Mouse (Mus musculus): ENCODE results near the gene Tgm2.

The Tgm2 gene

DNA sequence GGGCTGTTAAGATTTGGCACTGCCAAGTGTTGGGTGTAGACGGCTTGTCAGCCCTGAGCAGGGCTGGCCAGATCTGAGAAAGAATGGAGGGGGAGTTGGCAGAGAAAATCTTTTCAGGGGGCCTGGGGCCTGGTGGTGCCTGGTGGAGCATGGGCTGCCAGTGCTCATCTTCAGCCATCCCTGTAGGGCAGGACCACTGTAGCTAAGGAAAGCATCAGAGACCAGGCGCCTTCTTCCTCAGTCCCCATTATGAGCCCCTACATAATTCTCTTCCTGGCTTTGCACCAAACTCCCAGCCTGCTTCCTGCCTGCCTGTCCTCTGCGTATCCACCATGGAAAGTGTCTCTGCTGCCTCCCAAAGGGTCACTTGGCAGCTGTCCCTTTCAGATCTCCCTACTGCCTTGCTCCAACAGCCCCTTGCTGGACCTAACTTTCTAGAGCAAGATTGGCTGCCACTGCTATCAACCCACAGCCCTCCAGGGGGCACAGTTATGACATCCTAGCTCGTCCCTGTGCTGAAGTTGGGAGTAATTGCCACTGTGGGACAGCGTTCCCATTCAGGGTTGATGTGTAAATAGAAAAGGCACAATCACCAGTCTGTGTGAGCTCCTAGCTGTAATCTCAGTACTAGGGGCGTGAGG lies 39.2 kb downstream of the Tgm2 start:
- peak; percentile 11 for DNase-seq

DNA sequence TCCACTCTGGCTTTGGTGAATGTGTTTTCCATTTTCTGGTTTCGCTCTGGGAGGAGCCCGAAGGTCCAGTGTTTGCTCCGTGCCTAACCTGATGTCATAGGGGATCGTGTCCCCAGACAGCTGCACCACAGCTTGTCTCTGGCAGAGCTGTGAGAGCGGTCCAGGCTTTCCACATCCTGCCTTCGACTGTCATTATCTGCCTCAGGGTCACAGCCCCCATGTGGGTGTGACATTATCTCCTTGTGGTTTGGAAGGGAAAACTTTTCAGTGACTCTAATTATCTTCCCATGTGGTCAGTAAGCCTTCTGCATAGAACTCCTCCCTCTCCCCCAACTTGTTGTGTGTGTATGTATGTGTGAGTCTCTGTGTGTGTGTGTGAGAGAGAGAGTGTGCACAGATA lies 40.6 kb downstream of the Tgm2 start:
- DNase-seq: no peak

- no peak for DNase-seq
Observed at GRCm38 (mm10) chr2:158104966-158105365, 41.3 kb downstream of the Tgm2 start.

- DNase-seq: no peak
Observed at GRCm38 (mm10) chr2:158101768-158102167, 44.5 kb downstream of the Tgm2 start.

- no peak for DNase-seq
Observed at GRCm38 (mm10) chr2:158099537-158099936, 46.7 kb downstream of the Tgm2 start.

DNA sequence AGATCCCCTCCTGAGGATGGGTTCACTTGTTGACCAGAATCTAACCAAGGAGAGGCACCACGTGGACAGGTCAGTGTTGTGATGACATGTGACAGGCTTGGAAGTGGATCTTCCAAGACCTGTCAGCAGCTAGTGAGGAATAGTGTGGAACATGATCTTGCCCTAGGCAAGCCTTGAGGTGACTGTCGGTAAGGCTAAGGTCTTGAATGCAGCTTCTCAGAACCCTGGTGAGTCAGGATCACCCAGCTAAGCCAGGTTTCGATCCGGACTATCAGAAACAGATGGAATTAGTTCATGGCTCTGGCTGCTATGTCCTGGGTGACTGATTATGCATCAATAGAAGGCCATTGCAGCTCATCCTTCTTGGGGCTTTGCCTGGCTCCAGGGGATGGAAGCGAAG lies 47.5 kb downstream of the Tgm2 start:
- DNase-seq: no peak

GRCm38 (mm10) chr2:158097071-158097470 lies 49.2 kb downstream of the Tgm2 start:
- no peak for DNase-seq

DNA sequence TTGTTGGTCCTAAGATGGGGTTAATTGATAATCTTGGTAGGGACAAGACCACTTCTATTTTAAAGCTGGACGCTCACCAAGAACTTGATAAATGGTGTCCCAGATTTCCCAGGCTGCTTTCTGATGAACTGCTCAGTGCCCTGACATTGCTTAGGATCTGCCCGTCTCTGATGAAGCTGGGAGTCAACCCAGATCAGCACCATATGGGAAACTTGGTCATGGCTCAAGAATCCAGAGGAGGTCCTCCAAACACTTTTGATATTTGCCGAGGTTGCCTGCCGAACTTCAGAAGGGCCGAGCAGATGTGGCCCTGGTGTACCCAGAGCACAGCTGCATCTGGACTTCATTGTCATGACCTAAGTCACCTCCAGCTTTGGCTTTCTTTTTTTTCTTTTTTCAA lies 51.4 kb downstream of the Tgm2 start:
- DNase-seq: no peak

DNA sequence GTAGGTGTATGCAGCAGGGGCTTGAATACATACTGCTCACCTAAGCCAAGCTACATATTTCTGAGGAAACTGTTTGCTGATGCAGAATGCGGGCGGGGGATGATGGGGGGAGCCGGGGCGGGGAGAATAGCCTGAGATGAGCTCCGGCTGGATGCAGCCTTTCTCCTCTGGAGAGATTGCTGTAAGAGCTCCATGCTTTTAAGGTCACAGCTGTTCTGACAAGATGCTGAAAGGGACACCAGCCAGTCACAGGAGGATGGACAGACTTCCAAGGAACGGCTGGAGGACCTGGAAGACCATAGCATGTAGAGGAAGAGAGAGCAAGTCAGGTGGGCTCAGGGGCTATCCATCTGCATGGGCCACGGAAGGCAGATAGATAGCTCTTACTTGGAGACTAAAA lies 51.9 kb downstream of the Tgm2 start:
- no peak for DNase-seq

DNA sequence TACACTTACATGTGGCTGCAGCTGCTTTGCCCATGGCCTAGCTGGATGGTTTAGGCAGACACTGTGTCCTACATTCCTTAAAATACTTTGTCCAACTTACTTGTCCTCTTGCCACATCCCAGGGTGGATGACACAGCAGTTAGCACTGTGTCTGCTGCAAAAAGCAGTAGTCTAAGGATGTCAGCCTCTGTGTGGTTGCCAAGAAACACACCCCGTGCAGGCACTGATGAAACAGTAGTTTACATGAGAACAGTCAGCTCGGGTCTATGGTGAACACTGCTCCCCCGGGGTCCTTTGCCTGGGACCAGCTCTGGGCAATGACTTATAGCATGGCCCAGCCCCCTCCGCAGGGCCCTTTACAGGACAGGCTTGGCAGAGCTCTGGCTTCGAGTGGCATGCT lies 52.9 kb downstream of the Tgm2 start:
- no peak for DNase-seq

GRCm38 (mm10) chr2:158090096-158090495 lies 56.1 kb downstream of the Tgm2 start:
- DNase-seq: no peak

GRCm38 (mm10) chr2:158084486-158084885 lies 61.8 kb downstream of the Tgm2 start:
- peak; percentile 8 for DNase-seq

DNA sequence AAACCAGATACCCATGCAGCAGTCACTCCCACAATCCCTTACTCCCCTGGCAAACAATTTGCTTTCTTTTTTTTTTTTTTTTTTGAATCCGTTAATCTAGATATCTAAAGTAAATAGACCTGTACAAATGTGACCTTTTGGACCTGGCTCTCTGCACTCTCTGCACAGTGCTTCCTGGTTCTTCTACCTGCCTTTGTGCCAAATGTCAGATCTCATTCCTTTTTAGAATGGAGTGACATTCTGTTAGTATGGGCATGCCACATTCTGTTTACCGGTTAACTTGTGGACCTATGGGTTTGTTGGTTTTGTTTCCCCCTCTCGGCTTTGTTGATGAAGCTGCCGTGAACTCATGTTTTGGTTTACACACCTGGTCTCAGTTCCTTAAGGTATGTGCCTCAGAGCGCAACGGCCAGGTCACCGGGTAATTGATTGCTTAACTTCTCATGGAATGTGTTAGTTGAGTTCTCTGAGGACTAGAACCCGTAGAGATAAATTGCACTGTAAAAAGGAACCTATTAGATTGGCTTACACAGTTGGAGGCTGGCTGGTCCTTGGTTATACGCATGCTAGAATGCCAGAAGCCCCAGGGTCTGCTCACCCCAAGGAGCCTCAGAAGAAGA lies 65.5 kb downstream of the Tgm2 start:
- no peak for DNase-seq

GRCm38 (mm10) chr2:158079843-158080395 lies 66.3 kb downstream of the Tgm2 start:
- no peak for DNase-seq

GRCm38 (mm10) chr2:158078971-158079370 lies 67.3 kb downstream of the Tgm2 start:
- no peak for DNase-seq

DNA sequence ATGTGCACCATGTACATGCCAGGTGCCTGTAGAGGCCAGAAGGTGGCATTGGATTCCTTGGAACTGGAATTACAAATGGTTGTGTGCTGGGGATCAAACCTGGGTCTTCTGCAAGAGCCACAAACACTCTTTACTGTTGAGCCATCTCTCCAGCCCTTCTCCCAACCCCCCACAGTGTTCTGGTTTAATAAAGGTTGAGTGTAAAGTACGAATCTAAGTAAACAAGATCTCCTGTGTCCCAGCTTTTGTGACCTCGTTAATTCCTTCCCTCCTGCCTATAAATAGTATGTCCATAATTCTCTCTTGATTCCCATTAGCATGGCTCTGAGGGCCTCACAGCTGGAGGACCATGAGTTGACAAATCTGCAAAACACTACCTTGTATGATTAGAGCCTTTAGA lies 68.3 kb downstream of the Tgm2 start:
- no peak for DNase-seq

DNA sequence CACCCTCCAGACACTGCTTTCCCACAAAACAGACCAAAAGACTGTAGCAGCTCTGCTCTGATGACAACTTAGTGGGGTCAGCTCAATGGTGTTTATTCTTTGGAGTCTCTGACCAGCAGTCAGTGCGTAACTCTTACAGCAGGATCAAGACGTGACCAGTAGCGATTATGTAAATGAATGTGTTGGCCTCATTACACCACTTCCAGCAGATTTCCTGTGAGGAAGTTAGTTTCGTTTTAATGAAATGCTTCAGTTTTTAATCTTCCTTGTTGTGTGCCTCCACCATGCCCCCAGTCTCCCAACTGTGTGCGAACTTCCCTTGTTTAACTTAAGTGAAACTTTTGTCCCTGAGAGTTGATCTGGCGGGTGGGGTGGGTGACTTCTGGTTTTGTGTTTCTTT lies 69.5 kb downstream of the Tgm2 start:
- no peak for DNase-seq

- no peak for DNase-seq
Observed at GRCm38 (mm10) chr2:158074835-158075234, 71.4 kb downstream of the Tgm2 start.

DNA sequence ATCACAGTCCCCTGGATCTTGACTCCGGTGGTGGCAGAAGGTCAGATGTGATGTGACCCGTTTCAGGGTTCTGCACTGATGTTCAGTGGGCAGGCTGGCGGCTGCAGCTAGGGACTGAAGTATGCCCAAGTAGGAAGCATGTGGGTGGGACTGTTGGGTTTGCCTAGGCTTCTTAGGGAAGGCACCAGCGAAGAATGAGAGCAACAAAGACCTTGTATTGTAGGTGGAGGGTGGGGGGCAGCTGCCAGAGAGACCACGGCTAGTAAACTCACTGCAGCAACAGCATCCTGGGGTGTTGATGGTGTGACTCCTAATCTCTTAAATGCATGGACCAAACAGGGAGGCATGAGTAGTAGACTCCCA lies 74.6 kb downstream of the Tgm2 start:
- no peak for DNase-seq

- no peak for DNase-seq
Observed at GRCm38 (mm10) chr2:158070885-158071632, 75.2 kb downstream of the Tgm2 start.

DNA sequence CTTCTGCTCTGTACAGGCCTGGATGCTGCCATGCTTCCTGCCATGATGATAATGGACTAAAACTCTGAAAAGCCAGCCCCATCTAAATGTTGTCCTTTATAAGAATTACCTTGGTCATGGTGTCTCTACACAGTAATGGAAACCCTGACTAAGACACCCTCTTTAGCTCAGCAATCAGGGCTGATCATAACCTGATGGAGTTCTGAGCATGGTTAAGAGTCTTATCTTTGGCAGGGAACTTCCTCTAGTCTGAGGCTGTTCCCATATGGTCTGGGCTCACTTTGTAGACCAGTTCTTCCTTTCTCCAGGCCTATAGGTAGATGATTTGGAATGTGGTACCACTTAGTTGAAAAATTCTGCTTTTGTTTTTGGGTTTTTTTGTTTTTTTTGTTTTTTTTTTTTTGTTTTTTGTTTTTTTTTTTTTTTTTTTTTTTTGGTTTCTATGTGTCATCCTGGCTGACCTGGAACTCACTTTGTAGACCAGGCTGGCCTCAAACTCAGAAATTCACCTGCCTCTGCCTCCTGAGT lies 77.7 kb downstream of the Tgm2 start:
- no peak for DNase-seq

DNA sequence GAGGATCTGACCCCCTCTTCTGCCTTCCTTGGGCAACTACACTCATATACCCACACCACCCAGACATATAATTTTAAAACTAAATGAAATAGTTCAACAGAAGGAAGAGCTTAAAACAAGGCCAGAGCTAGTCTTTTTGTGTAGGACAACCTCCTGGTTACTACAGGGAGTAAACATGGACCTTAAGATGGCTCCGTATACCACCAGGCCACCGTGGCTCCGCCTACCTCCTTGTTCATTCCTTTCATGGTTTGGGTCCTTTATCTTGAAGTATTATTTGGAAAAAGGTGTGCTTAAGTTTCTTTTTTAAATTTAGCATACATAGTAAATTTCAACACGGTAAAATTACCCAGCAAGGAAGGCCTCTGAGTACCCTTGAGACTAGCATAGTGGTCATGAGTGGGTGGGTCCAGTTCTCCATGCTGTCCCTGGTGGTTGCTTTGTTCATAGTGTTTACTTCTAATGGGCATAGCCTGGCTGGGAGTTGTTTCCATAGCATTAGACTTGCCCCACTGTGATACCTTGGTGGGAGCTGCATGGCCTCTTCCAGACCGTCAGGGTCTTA lies 78.9 kb downstream of the Tgm2 start:
- DNase-seq: no peak

DNA sequence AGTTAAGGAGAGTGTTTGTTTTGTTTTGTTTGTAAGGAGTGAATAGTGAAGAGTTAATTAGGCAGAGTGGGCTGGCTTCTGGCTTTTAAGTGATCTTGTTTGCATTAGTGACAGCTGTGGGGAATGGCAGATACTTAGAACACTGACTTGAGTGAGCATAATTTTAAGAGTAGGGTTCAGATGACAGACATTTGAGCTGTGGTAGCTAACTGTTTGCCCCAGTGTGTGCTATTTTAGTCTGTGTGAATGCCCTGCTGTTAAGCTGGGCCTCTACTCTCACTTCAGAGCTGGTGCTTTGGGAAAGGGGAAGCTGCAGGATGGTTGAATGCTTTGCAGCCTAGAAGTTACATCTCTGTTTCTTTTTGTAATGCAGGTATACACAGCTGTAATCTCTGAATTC lies 79.8 kb downstream of the Tgm2 start:
- no peak for DNase-seq
